Mouse (Mus musculus): Measurements from ENCODE around the gene Nat9. TPM values are rescaled to one million over a fixed set of nuclear protein-coding genes. Genes with fewer than 3 reads are reported as not detected.

The Nat9 gene
- polyA plus RNA-seq, 1 experiment from 2014 or later = 23.8 TPM

- Histone ChIP-seq H3K4me1 (peaks cover 46% of the 10 kb centered on the region), H3K36me3 (no peaks in the 10 kb centered on the region), H3K4me3 (no peak overlapping the region), H3K4me2 (no peak overlapping the region), H3K27me3 (peaks cover 17% of the 10 kb centered on the region), H3K9ac (no peak overlapping the region), H3K9me3 (no peaks in the 10 kb centered on the region), H3K27ac (no peak overlapping the region)
- 53% methylated on average over 14 of the region's 14 CpGs for WGBS
- ATAC-seq (ENCODE audit: borderline replicate concordance, extremely low read depth, low FRiP score, low TSS enrichment) = peak; percentile 44
Measured at GRCm38 (mm10) chr11:115226811-115227491, 39.3 kb upstream of the Nat9 start.

GRCm38 (mm10) chr11:115225301-115225700 is 37.6 kb upstream of the Nat9 start:
- Histone ChIP-seq H3K4me2 (no peak overlapping the region), H3K4me3 (no peak overlapping the region), H3K27me3 (peaks cover 21% of the 10 kb centered on the region), H3K9ac (no peak overlapping the region), H3K27ac (no peak overlapping the region), H3K36me3 (no peaks in the 10 kb centered on the region), H3K9me3 (no peaks in the 10 kb centered on the region), H3K4me1 (peaks cover 43% of the 10 kb centered on the region)
- ATAC-seq (ENCODE audit: borderline replicate concordance, extremely low read depth, low FRiP score, low TSS enrichment) = no peak
- 87% methylated on average over 6 of the region's 6 CpGs for WGBS

- no peak overlapping the region for H3K4me2 ChIP-seq
- no peak overlapping the region for H3K27ac ChIP-seq
- ATAC-seq (ENCODE audit: borderline replicate concordance, extremely low read depth, low FRiP score, low TSS enrichment) = no peak
- 54% methylated on average over 8 of the region's 8 CpGs for WGBS
- H3K9ac ChIP-seq = no peak overlapping the region
- H3K9me3 ChIP-seq = no peaks in the 10 kb centered on the region
- H3K27me3 ChIP-seq = peaks cover 21% of the 10 kb centered on the region
- H3K36me3 ChIP-seq = no peaks in the 10 kb centered on the region
- H3K4me3 ChIP-seq = no peak overlapping the region
- H3K4me1 ChIP-seq = peaks cover 43% of the 10 kb centered on the region
Measured at GRCm38 (mm10) chr11:115224889-115225288, 37.2 kb upstream of the Nat9 start.

- peaks cover 21% of the 10 kb centered on the region for H3K27me3 ChIP-seq
- H3K9me3 ChIP-seq = no peaks in the 10 kb centered on the region
- H3K4me1 ChIP-seq = peaks cover 51% of the 10 kb centered on the region
- no peak for ATAC-seq (ENCODE audit: borderline replicate concordance, extremely low read depth, low FRiP score, low TSS enrichment)
- no peaks in the 10 kb centered on the region for H3K36me3 ChIP-seq
- H3K4me3 ChIP-seq = no peak overlapping the region
- no peak overlapping the region for H3K27ac ChIP-seq
- H3K9ac ChIP-seq = no peak overlapping the region
- WGBS = 42% methylated on average over 6 of the region's 6 CpGs
- no peak overlapping the region for H3K4me2 ChIP-seq
Measured at GRCm38 (mm10) chr11:115223877-115224276, 36.2 kb upstream of the Nat9 start.

GRCm38 (mm10) chr11:115223451-115223850 is 35.8 kb upstream of the Nat9 start:
- Histone ChIP-seq H3K4me3 (no peak overlapping the region), H3K36me3 (no peaks in the 10 kb centered on the region), H3K9ac (no peak overlapping the region), H3K4me2 (no peak overlapping the region), H3K27ac (no peak overlapping the region), H3K27me3 (peaks cover 23% of the 10 kb centered on the region), H3K4me1 (peaks cover 54% of the 10 kb centered on the region), H3K9me3 (no peaks in the 10 kb centered on the region)
- 42% methylated on average over 11 of the region's 11 CpGs for WGBS
- no peak for ATAC-seq (ENCODE audit: borderline replicate concordance, extremely low read depth, low FRiP score, low TSS enrichment)

- Histone ChIP-seq H3K4me2 (peak overlapping the region; percentile 36), H3K4me3 (no peak overlapping the region), H3K9me3 (no peaks in the 10 kb centered on the region), H3K27ac (peak overlapping the region; percentile 26; the same call in 1 of the 2 replicates), H3K9ac (no peak overlapping the region), H3K36me3 (no peaks in the 10 kb centered on the region), H3K4me1 (peaks cover 62% of the 10 kb centered on the region), H3K27me3 (peaks cover 26% of the 10 kb centered on the region)
- ATAC-seq (ENCODE audit: borderline replicate concordance, extremely low read depth, low FRiP score, low TSS enrichment) = no peak
- 10% methylated on average over 5 of the region's 5 CpGs for WGBS
Measured at GRCm38 (mm10) chr11:115222570-115222969, 34.9 kb upstream of the Nat9 start.

- H3K4me3 ChIP-seq = no peak overlapping the region
- WGBS = 10% methylated on average over 12 of the region's 12 CpGs
- H3K27me3 ChIP-seq = peaks cover 26% of the 10 kb centered on the region
- H3K9ac ChIP-seq = no peak overlapping the region
- no peaks in the 10 kb centered on the region for H3K9me3 ChIP-seq
- peaks cover 63% of the 10 kb centered on the region for H3K4me1 ChIP-seq
- ATAC-seq (ENCODE audit: borderline replicate concordance, extremely low read depth, low FRiP score, low TSS enrichment) = peak; percentile 53
- peak overlapping the region; percentile 36 for H3K4me2 ChIP-seq
- H3K36me3 ChIP-seq = no peaks in the 10 kb centered on the region
- H3K27ac ChIP-seq = no peak overlapping the region; the same call in 1 of the 2 replicates
Measured at GRCm38 (mm10) chr11:115222077-115222476, 34.4 kb upstream of the Nat9 start.

GRCm38 (mm10) chr11:115219685-115220084 is 32.0 kb upstream of the Nat9 start:
- no peak overlapping the region for H3K4me3 ChIP-seq
- H3K27me3 ChIP-seq = peaks cover 23% of the 10 kb centered on the region
- H3K9ac ChIP-seq = no peak overlapping the region
- H3K9me3 ChIP-seq = no peaks in the 10 kb centered on the region
- H3K27ac ChIP-seq = no peak overlapping the region
- 72% methylated on average over 10 of the region's 10 CpGs for WGBS
- H3K4me1 ChIP-seq = peaks cover 53% of the 10 kb centered on the region
- H3K36me3 ChIP-seq = no peaks in the 10 kb centered on the region
- ATAC-seq (ENCODE audit: borderline replicate concordance, extremely low read depth, low FRiP score, low TSS enrichment) = no peak
- H3K4me2 ChIP-seq = no peak overlapping the region

GRCm38 (mm10) chr11:115219263-115219662 is 31.6 kb upstream of the Nat9 start:
- no peak overlapping the region for H3K27ac ChIP-seq
- ATAC-seq (ENCODE audit: borderline replicate concordance, extremely low read depth, low FRiP score, low TSS enrichment) = no peak
- H3K9ac ChIP-seq = no peak overlapping the region
- peaks cover 20% of the 10 kb centered on the region for H3K27me3 ChIP-seq
- WGBS = 23% methylated on average over 9 of the region's 9 CpGs
- H3K4me3 ChIP-seq = no peak overlapping the region
- no peaks in the 10 kb centered on the region for H3K9me3 ChIP-seq
- no peak overlapping the region for H3K4me2 ChIP-seq
- no peaks in the 10 kb centered on the region for H3K36me3 ChIP-seq
- H3K4me1 ChIP-seq = peaks cover 52% of the 10 kb centered on the region

GRCm38 (mm10) chr11:115217439-115218410 is 30.1 kb upstream of the Nat9 start:
- H3K4me1 ChIP-seq = peaks cover 36% of the 10 kb centered on the region
- no peak overlapping the region for H3K27ac ChIP-seq
- no peaks in the 10 kb centered on the region for H3K36me3 ChIP-seq
- H3K9me3 ChIP-seq = no peaks in the 10 kb centered on the region
- H3K4me2 ChIP-seq = no peak overlapping the region
- H3K27me3 ChIP-seq = peaks cover 9% of the 10 kb centered on the region; the same call in 1 of the 2 replicates
- 48% methylated on average over 18 of the region's 18 CpGs for WGBS
- no peak for ATAC-seq (ENCODE audit: borderline replicate concordance, extremely low read depth, low FRiP score, low TSS enrichment)
- H3K4me3 ChIP-seq = no peak overlapping the region
- no peak overlapping the region for H3K9ac ChIP-seq

GRCm38 (mm10) chr11:115215123-115215522 is 27.5 kb upstream of the Nat9 start:
- WGBS = 29% methylated on average over 5 of the region's 5 CpGs
- Histone ChIP-seq H3K27me3 (0 out of 2 replicates have a peak, but pooled peaks cover 5% of the 10 kb centered on the region), H3K9me3 (no peaks in the 10 kb centered on the region), H3K27ac (no peak overlapping the region), H3K4me3 (no peak overlapping the region), H3K4me2 (no peak overlapping the region), H3K9ac (no peak overlapping the region), H3K36me3 (no peaks in the 10 kb centered on the region), H3K4me1 (peaks cover 22% of the 10 kb centered on the region; the same call in 1 of the 2 replicates)
- ATAC-seq (ENCODE audit: borderline replicate concordance, extremely low read depth, low FRiP score, low TSS enrichment) = peak; percentile 55

GRCm38 (mm10) chr11:115212116-115212515 is 24.5 kb upstream of the Nat9 start:
- no peak overlapping the region for H3K9ac ChIP-seq
- H3K9me3 ChIP-seq = no peaks in the 10 kb centered on the region
- H3K36me3 ChIP-seq = 0 out of 2 replicates have a peak, but pooled peaks cover 1% of the 10 kb centered on the region
- H3K4me3 ChIP-seq = no peak overlapping the region
- H3K27me3 ChIP-seq = no peaks in the 10 kb centered on the region
- H3K4me1 ChIP-seq = no peaks in the 10 kb centered on the region
- ATAC-seq (ENCODE audit: borderline replicate concordance, extremely low read depth, low FRiP score, low TSS enrichment) = no peak
- 44% methylated on average over 13 of the region's 13 CpGs for WGBS
- H3K27ac ChIP-seq = no peak overlapping the region
- no peak overlapping the region for H3K4me2 ChIP-seq

Data from lung, embryonic 15.5 days (tissue).